Mouse (Mus musculus) retina, adult 2 months (tissue): ENCODE data around the gene Axin1.
"Not testable (repeated sequence)": the region's sequence is repeated elsewhere in the genome, so short reads cannot be mapped to it uniquely, and the experiment has no call there.

Experiments used
- DNase-seq: peaks from one replicate; pipeline ENCODE4 v3.0.0-alpha.2; 2012; ENCODE audit warnings: low read depth, low spot score

Axin1 gene

DNA sequence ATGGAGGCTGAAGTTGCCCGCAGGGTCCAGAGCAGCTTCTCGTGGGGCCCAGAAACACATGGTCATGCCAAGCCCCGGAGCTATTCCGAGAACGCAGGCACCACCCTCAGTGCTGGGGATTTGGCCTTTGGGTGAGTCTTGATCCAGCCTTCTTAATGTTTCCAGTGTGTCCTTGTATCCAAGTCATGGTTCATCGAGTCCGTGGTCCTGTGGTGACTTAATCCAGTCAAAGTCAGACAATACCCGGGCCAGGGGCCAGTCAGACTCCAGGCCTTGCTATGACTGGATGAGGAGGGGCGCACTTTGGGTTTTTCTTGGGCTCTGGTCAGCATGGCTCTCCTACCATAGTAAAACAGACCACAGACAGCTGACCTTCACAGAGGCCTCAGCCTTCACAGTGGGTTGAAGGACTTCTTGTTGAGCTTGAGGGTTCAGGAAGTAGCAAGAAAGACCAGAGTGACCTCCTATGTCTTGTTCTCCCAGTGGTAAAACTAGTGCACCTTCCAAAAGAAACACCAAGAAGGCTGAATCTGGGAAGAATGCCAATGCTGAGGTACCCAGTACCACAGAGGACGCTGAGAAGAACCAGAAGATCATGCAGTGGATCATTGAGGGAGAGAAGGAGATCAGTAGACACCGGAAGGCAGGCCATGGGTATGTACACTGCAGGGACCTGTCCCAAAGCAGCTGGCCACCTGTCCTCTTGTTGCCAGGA is 49.8 kb downstream of the Axin1 start:
- no peak for DNase-seq

DNA sequence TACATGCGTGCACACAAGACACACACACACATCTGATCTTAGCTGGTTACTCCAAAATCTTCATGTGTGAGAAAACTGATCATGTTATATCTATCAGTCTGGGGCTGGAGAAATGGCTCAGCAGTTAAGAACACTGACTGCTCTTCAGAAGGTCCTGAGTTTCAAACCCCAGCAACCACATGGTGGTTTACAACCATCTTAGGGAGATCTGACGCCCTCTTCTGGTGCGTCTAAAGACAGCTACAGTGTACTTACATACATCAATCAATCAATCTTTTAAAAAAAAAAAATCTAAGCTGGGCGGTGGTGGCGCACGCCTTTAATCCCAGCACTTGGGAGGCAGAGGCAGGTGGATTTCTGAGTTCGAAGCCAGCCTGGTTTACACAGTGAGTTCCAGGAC is 53.0 kb downstream of the Axin1 start:
- not testable (repeated sequence) for DNase-seq

- no peak for DNase-seq
These were observed 54.1 kb downstream of the Axin1 start for GRCm38 (mm10) chr17:26192481-26193190.

GRCm38 (mm10) chr17:26198892-26199291 is 60.4 kb downstream of the Axin1 start, which contains the start of gene Pdia2:
Gene Pdia2, minus strand, starts transcription at chr17:26199087.
- DNase-seq = no peak

GRCm38 (mm10) chr17:26200831-26201705 is 62.6 kb downstream of the Axin1 start:
- no peak for DNase-seq

DNA sequence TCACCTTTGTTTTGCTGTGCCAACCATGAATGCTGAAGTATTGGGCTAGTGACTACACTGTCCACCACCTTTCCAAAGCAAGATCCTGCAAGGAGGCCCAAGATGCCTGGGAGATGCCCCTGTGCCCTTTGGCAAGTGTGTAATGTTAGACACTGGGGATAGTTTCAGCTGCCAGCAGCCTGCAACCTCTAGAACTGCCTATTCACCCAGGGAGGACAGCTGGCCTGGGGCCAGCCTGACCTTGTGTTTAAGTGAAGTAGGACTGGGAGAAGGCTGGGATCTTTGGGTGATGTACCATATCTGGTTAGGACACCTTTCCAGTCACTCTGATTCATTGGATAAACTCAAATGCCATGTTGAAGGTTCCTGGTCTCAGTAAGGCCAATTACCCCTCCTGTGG is 63.5 kb downstream of the Axin1 start:
- DNase-seq = no peak

DNA sequence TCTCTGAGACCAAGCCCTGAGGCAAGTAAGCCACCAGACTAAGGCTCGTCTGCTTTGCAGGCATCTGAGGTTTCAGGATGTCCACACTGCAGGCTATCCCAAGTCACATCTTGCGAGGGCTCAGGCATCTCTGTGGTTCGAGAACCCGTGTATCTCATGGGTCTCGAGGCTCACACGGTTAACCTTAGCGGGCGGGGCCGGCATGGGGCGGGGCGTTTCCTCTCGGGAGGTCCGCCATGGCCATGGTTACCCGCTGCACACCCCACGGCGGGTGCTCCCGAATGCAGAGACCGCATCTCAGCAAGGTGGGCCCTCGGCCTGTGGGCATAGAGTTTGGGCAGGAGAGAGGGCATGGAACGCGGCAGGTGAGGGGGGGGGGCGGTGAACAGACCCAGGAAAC is 64.2 kb downstream of the Axin1 start, which contains the start of gene Rgs11:
Gene Rgs11 (plus strand): TSS at position 215 of the 400 bp plus-strand sequence.
- DNase-seq = no peak

DNA sequence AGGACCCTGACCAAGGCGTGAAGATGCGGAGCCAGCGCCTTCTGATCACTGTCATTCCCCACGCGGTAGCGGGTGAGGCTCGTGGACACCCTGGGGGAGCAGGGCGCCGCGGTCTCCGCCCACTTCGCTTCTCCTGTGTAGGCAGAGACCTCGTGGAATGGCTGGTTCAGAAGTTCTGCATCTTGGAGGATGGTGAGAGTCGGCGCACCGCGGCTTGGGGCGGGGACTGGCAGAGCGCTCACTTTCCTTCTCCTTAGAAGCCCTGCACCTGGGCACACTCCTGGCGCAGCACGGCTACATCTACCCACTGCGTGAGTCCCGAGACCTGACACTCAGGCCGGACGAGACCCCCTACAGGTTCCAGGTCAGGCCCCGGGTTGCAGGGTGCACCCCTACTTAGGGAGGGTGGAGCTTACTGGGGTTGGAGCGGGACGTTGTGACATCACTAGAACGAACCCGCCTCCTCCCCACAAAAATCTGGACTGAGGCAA is 64.9 kb downstream of the Axin1 start:
- DNase-seq = no peak

DNA sequence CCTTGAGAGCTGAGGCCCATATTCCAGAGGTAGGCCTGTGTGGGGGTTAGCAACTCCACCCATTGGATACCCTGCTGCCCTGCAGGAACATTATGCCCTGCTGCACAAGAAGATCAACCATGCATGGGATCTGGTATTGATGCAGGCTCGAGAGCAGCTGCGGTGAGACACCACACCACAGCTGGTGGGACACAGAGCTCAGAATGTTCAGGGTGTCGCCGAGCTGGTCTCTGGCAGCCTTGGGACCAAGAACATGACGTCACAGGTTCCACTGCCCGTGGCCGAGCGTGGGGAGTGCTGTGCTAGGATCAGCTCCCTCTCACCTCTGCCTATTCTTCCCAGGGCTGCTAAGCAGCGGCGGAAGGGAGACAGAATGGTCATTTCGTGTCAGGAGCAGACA is 66.3 kb downstream of the Axin1 start:
- DNase-seq = no peak

DNA sequence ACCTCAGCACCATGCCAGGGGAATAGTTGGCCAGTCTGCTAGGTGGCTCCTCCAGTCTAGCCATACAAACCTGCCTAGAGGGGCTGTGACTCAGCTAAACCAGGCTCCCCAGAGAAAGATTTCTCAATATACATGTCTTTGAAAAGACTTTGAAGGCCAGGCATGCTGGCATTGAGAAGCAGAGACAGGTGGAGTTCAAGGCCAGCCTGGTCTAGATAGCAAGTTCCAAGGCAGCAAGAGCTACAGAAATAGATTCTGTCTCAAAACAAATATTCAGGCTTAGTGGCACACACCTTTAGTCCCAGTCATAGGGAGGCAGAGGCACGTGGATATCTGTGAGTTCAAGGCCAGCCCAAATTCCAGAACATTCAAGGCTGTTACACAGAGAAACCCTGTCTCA is 67.9 kb downstream of the Axin1 start:
- DNase-seq = no peak

- no peak for DNase-seq
These were observed 69.2 kb downstream of the Axin1 start, which contains the start of gene Arhgdig for GRCm38 (mm10) chr17:26207686-26208085. Gene Arhgdig, minus strand, starts transcription at chr17:26207786.

GRCm38 (mm10) chr17:26212241-26212640 is 73.8 kb downstream of the Axin1 start:
- no peak for DNase-seq

DNA sequence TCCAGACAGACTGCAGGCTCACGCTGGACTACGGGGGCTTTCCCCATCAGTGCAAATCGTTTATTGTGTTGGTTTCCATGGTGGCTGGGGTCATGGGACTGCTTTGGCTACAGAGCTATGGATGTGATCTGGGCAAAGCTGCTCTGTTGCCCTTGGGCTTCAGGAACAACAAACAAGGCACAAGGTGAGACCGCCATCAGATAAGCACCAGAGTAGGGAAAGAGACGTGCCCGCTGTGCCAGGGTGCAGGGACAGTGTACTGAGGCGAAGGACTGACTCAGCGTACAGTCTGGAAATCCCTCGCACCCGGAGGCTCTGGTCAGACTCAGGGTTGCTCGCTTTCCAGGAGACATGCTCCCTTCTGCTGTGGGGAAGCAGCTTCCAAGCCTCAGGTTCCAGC is 74.2 kb downstream of the Axin1 start:
- no peak for DNase-seq

GRCm38 (mm10) chr17:26221508-26221907 is 83.0 kb downstream of the Axin1 start:
- no peak for DNase-seq

DNA sequence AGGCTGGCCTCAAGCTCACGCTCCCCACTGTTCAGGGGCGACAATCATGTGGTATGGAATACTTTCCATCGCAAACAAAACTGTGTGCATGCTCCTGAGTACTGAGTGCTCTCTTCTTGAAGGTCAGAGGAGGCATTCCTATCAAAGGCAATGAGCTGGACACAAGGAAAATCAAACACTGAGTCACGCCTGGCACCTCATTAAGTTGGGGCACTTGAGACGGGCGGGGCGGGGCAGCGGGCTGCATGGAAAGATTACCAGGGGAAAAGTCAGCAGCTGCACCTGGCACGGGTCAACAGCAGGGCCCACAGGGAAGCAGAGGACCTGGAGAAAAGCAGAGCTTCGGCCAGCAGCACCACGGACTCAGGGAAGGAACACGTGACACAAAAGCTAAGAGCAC is 86.7 kb downstream of the Axin1 start:
- no peak for DNase-seq

DNA sequence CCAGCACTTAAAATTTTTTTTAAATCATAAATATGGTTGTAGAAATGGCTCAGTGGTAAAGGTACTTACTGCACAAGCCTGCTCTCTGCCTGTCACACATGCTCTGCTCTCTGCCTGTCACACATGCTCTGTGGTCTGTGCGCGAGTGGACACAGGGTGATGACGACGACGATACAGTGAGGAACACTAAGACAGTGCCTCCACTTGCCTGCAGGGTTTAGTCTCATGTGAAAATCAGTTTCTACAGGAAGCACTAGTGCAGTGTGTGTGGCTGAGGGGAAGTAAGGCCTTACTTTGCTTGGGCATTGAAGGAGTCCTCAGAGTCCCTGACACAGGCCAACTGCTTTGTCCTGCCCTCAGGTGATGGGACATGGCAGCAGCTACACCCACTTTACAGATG is 91.3 kb downstream of the Axin1 start:
- DNase-seq = no peak

DNA sequence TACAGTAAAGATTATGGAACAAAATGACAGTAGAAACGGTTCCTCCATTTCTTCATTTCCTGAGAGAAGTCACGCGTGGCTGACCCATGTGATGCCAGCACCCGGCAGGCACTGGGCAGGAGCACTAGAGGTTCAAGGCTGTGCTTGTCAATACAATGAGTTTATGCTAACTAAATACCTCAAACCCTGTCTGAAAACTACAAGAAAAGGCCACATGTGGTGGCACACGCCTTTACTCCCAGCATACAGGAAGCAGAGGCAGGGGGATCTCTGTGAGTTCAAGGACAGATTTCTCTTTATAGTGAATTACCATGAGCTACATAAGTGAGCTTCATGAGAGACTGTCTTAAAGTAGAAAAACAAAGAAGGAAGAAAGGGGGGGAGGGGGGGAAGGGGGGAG is 92.7 kb downstream of the Axin1 start:
- DNase-seq = no peak

DNA sequence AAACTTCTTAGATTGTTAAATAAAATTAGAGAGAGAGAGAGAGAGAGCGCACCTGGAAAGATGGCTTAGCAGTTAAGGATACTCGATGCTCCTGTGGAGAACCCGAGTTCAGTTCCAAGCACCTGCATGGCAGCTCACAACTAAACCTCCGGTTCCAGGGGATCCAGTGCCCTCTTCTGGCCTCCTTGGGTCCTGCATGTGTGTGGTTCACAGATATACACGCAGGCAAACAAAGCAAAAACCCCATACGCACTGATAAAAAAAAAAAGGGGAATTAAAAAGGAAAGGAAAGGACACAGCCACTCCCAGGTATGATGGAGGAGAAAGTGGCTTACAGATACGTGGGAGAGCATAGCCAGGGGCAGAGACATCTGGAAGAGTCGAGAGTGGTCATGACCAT is 94.4 kb downstream of the Axin1 start:
- no peak for DNase-seq

- no peak for DNase-seq
These were observed 95.9 kb downstream of the Axin1 start for GRCm38 (mm10) chr17:26234386-26234785.

GRCm38 (mm10) chr17:26235077-26235815 is 96.8 kb downstream of the Axin1 start:
- DNase-seq = no peak

- DNase-seq = no peak
These were observed 99.2 kb downstream of the Axin1 start for GRCm38 (mm10) chr17:26237667-26238066.
